Mouse (Mus musculus) limb, embryonic 11.5 days (tissue): ENCODE results near the gene Midn. TPM values are rescaled to one million over a fixed set of nuclear protein-coding genes. Genes with fewer than 3 reads are reported as not detected.

ENCODE experiments used
- ATAC-seq: fragments of 200-750 bp; cut with Nextera tagmentation; 2 replicates; pipeline ENCODE4 v1.8.0; 2017; ENCODE audit warnings: low read depth; ENCODE audit not compliant: insufficient number of reproducible peaks, low FRiP score, low TSS enrichment
- DNase-seq: peaks from one replicate; pipeline ENCODE4 v3.0.0-alpha.2; 2015; ENCODE audit warnings: low spot score
- H3K27ac ChIP-seq: fragments of 300-500 bp; sonication (generic); replicated peaks from 2 replicates; pipeline ENCODE4 v1.5.1; 2014; ENCODE audit warnings: low read depth, mild to moderate bottlenecking, low read length
- H3K27me3 ChIP-seq: fragments of 300-500 bp; sonication (generic); 2 replicates; pipeline ENCODE4 v1.6.1; 2014; ENCODE audit warnings: mild to moderate bottlenecking, low read length, mixed read lengths; ENCODE audit not compliant: control insufficient read depth, insufficient read depth
- H3K36me3 ChIP-seq: fragments of 300-500 bp; sonication (generic); 2 replicates; pipeline ENCODE4 v1.6.1; 2014; ENCODE audit warnings: mild to moderate bottlenecking, low read length, moderate library complexity, mixed read lengths; ENCODE audit not compliant: control insufficient read depth, insufficient read depth
- H3K4me1 ChIP-seq: fragments of 300-500 bp; sonication (generic); 2 replicates; pipeline ENCODE4 v1.6.1; 2014; ENCODE audit warnings: low read length, mixed read lengths; ENCODE audit not compliant: control insufficient read depth, insufficient read depth
- H3K4me2 ChIP-seq: fragments of 300-500 bp; sonication (generic); 2 replicates; pipeline ENCODE4 v1.6.1; 2014; ENCODE audit warnings: low read depth, mild to moderate bottlenecking, moderate library complexity; ENCODE audit not compliant: severe bottlenecking
- H3K4me3 ChIP-seq: fragments of 300-500 bp; sonication (generic); 2 replicates; pipeline ENCODE4 v1.5.1; 2014; ENCODE audit warnings: low read depth, low read length
- H3K9ac ChIP-seq: fragments of 300-500 bp; sonication (generic); 2 replicates; pipeline ENCODE4 v1.6.1; 2014; ENCODE audit warnings: mild to moderate bottlenecking, low read length
- H3K9me3 ChIP-seq: fragments of 300-500 bp; sonication (generic); 2 replicates; pipeline ENCODE4 v1.6.1; 2016; ENCODE audit warnings: low read length; ENCODE audit not compliant: control insufficient read depth
- WGBS: fragments of 180-500 bp; shearing (Covaris S2); extraction: QIAGEN DNeasy Blood & Tissue Kit; methylation state at CpG from one replicate; pipeline ENCODE4 v1.1.7; 2014; 5-methylcytosine and 5-hydroxymethylcytosine counted together
- polyA plus RNA-seq: library from polyadenylated mRNA; unstranded; fragments of >200 nt; fragmentation: Nextera tagmentation; extraction: Ambion mirVana; gene quantifications from 2 replicates; pipeline ENCODE4 v1.2.1, GENCODE M21; 2014

Gene Midn
- polyA plus RNA-seq, 1 experiment from 2014 or later, result 60.9 TPM

DNA sequence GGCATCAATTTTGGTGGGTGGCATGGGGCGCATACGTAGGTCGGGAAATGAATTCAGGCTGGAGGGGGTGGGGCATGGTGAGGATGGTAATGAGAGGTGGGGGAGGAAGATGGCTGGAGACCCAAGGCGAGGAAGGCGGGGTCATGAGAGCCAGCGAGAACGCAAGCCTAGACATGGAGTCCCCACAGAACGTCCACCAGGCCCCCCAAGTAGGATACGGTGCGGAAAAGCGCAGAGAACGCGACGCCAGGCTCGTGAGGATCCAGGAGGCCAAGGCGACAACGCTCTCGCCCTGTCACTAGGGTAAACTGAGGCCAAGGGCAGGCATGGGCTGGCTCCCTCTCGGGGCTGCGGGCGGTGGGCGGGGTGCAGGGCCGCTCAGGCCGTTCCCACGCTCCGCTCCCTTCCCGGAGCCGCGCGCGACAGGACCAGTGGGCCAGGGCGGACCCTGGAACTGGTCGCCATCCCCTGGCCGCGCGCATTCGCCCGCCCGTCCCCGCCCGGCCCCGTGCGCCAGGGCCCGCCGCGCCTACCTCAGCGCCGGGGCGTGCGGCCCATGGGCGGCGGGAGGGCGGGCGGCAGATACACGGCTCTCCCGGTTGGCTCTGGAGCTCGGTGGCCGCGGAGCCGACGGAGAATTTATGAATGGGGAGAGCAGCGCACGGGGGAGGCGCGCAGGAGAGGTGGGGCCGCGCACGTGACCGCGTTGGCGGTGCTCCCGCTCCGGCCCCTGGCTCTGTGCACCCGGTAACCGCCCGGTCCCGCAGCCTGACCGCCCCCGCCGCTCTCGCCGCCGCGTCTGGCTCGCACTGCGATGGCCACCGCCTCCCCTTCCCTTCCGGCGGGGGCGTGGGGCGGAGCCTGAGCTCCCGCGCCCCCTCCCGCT is 9.3 kb upstream of the Midn start, which contains the start of gene Atp5d:
TSS of gene Atp5d (plus strand) at position 80 of the 886 bp plus-strand sequence.
- no peaks in the 10 kb centered on the region for H3K9me3 ChIP-seq
- H3K4me1 ChIP-seq, result peaks cover 24% of the 10 kb centered on the region
- no peak for ATAC-seq
- peak within 1 kb of the TSS; percentile 80 for H3K9ac ChIP-seq
- H3K36me3 ChIP-seq, result no peaks in the 10 kb centered on the region
- H3K4me3 ChIP-seq, result peak within 1 kb of the TSS; percentile 67
- H3K27me3 ChIP-seq, result peaks cover 28% of the 10 kb centered on the region
- DNase-seq, result peak; percentile 71
- H3K4me2 ChIP-seq, result peak within 1 kb of the TSS; percentile 97
- WGBS, result under 1% methylated on average over 70 of the region's 94 CpGs
- no peak within 1 kb of the TSS for H3K27ac ChIP-seq

DNA sequence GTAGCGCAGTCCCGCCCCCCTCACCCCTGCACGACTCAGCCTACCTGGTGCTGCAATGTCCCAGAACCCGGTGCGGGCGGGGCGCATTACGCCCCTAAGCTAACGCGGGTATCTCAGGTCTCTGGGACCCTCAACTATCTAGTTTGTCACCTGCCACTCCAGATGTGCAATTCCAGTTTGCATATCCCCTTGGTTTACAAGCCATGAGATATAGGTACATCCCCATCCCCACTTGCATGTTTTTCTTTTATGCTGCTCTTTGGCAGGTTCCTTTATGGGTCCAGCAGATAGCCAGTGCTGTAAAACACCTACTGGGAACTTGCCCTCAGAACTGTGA is 8.7 kb upstream of the Midn start:
- peak overlapping the region; percentile 67 for H3K4me3 ChIP-seq
- H3K4me2 ChIP-seq, result peak overlapping the region; percentile 97
- DNase-seq (no peak), ATAC-seq (no peak)
- WGBS, result 0% methylated on average over 8 of the region's 10 CpGs
- peaks cover 24% of the 10 kb centered on the region for H3K4me1 ChIP-seq
- peaks cover 3% of the 10 kb centered on the region; the same call in 1 of the 2 replicates for H3K36me3 ChIP-seq
- H3K27ac ChIP-seq, result no peak overlapping the region
- peak overlapping the region; percentile 80 for H3K9ac ChIP-seq
- H3K27me3 ChIP-seq, result peaks cover 28% of the 10 kb centered on the region
- H3K9me3 ChIP-seq, result no peaks in the 10 kb centered on the region

DNA sequence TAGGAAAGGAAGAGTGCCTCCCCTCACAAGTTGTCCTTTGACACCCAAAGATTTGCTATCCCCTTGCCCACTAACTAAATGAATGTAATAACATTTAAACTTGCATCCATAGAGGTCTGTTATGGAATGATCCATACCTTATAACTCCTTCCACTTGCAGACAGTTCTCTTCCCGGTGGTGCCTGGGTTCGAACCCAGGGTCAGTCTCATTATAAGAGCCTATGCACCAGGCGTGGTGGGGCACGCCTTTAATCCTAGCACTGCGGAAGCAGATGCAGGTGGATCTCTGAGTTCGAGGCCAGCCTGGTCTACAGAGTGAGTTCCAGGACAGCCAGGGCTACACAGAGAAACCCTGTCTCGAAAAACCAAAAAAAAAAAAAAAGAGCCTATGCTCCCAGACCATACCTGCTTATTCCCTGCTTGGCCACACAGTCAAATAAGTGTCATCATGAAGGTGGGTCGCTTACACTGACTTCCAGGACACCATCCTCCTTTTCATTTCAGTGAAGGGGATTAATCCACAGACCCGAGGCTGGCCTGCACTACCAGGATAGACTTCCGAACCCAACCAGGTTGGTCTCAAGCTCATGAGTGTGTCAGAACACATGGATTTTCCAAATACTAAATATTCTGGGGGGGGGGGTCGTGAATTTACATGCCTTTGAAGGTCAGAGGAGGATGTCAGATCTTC is 8.0 kb upstream of the Midn start:
- Histone ChIP-seq H3K9ac (no peak overlapping the region), H3K4me3 (no peak overlapping the region), H3K4me2 (no peak overlapping the region), H3K27ac (no peak overlapping the region), H3K9me3 (no peaks in the 10 kb centered on the region), H3K27me3 (peaks cover 28% of the 10 kb centered on the region), H3K36me3 (peaks cover 7% of the 10 kb centered on the region; the same call in 1 of the 2 replicates), H3K4me1 (peaks cover 24% of the 10 kb centered on the region)
- 78% methylated on average over 11 of the region's 11 CpGs for WGBS
- DNase-seq (no peak), ATAC-seq (no peak)

- WGBS, result 69% methylated on average over 10 of the region's 10 CpGs
- DNase-seq (no peak), ATAC-seq (no peak)
- Histone ChIP-seq H3K9me3 (no peaks in the 10 kb centered on the region), H3K9ac (no peak within 1 kb of the TSS), H3K27ac (peak within 1 kb of the TSS; percentile 48), H3K4me3 (peak within 1 kb of the TSS; percentile 67), H3K27me3 (peaks cover 23% of the 10 kb centered on the region), H3K36me3 (peaks cover 12% of the 10 kb centered on the region), H3K4me2 (peak within 1 kb of the TSS; percentile 76), H3K4me1 (peaks cover 24% of the 10 kb centered on the region)
Observed at GRCm38 (mm10) chr10:80140666-80141035, 7.4 kb upstream of the Midn start, which contains the start of gene Cbarp. Gene Cbarp (minus strand): TSS chr10:80140835.

DNA sequence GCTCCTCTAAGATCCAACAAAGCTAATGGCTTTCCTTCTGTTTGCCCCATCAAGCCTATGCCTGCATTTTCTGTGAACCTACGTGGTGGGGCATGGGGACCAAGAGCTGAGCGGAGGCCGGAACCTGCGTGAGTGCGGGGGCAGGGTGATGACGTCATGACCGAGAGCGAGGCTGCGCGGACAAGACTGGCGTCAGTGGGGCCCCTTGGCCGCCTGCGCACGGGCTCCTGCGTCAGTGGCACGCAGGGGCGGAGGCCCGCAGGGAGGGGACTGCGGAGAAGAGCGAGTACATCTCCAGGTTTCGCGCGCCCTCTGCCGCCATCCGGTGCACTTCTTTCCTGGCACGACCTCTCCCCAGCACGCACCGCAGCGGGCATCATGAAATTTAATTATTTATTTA is 6.8 kb upstream of the Midn start:
- DNase-seq (peak; percentile 93), ATAC-seq (peak; percentile 49)
- H3K9me3 ChIP-seq, result no peaks in the 10 kb centered on the region
- H3K27me3 ChIP-seq, result peaks cover 18% of the 10 kb centered on the region
- H3K4me1 ChIP-seq, result peaks cover 30% of the 10 kb centered on the region
- peak overlapping the region; percentile 56 for H3K4me3 ChIP-seq
- H3K27ac ChIP-seq, result peak overlapping the region; percentile 48
- H3K36me3 ChIP-seq, result peaks cover 18% of the 10 kb centered on the region
- H3K9ac ChIP-seq, result no peak overlapping the region
- WGBS, result under 1% methylated on average over 29 of the region's 29 CpGs
- H3K4me2 ChIP-seq, result peak overlapping the region; percentile 76

GRCm38 (mm10) chr10:80141786-80142529 is 6.1 kb upstream of the Midn start:
- H3K4me1 ChIP-seq, result peaks cover 26% of the 10 kb centered on the region

GRCm38 (mm10) chr10:80142530-80142925 is 5.5 kb upstream of the Midn start:
- no peak for DNase-seq
- 1% methylated on average over 15 of the region's 15 CpGs for WGBS
- Histone ChIP-seq H3K36me3 (peaks cover 18% of the 10 kb centered on the region), H3K27me3 (0 out of 2 replicates have a peak, but pooled peaks cover 6% of the 10 kb centered on the region), H3K27ac (no peak overlapping the region), H3K4me1 (peaks cover 22% of the 10 kb centered on the region), H3K4me3 (peak overlapping the region; percentile 56), H3K4me2 (peak overlapping the region; percentile 76), H3K9ac (peak overlapping the region; percentile 56), H3K9me3 (no peaks in the 10 kb centered on the region)
- ATAC-seq, result peak; percentile 15; the same call in 1 of the 2 replicates

More at GRCm38 (mm10) chr10:80141786-80142529, 6.1 kb upstream of the Midn start:
- Histone ChIP-seq H3K27ac (0 out of 2 replicates have a peak overlapping the region, but pooled peaks have one; percentile 12), H3K9me3 (no peaks in the 10 kb centered on the region), H3K36me3 (peaks cover 18% of the 10 kb centered on the region), H3K4me2 (peak overlapping the region; percentile 76), H3K9ac (peak overlapping the region; percentile 56), H3K27me3 (peaks cover 10% of the 10 kb centered on the region), H3K4me3 (peak overlapping the region; percentile 56)
- WGBS, result under 1% methylated on average over 43 of the region's 43 CpGs
- DNase-seq, result peak; percentile 94
- peak; percentile 81 for ATAC-seq

DNA sequence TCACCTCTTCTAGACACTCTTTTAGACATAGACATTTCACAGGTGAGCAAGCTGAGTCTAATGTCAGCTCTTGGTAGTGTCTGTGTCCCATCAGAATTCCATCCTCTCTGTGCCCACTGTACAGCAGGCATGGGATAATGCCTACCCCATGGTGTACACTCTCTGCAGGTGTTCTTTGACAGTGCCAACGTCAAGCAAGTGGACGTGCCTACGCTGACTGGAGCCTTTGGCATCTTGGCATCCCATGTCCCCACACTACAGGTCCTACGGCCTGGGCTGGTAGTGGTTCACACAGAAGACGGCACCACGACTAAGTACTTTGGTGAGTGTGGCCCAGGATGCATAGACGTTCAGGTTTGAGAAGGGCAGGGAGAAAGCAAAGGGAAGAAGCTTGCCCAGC is 4.4 kb upstream of the Midn start:
- peak overlapping the region; percentile 0; the same call in 1 of the 2 replicates for H3K4me3 ChIP-seq
- peaks cover 18% of the 10 kb centered on the region; the same call in 1 of the 2 replicates for H3K4me1 ChIP-seq
- H3K36me3 ChIP-seq, result peaks cover 18% of the 10 kb centered on the region
- no peak overlapping the region for H3K9ac ChIP-seq
- no peak overlapping the region for H3K4me2 ChIP-seq
- no peak overlapping the region for H3K27ac ChIP-seq
- ATAC-seq, result no peak
- 92% methylated on average over 7 of the region's 7 CpGs for WGBS
- H3K9me3 ChIP-seq, result no peaks in the 10 kb centered on the region
- H3K27me3 ChIP-seq, result no peaks in the 10 kb centered on the region
- DNase-seq, result no peak
